Mouse (Mus musculus) fibroblast of lung, adult 2 months (primary cell): Measurements from ENCODE around the gene Lpcat2.
A peak's percentile ranks its signal among the peaks of the same experiment; 100 is the strongest.

Experiments used
- DNase-seq: peaks from one replicate; pipeline ENCODE4 v3.0.0-alpha.2; 2011; ENCODE audit warnings: low read depth

Gene Lpcat2

GRCm38 (mm10) chr8:92855171-92855894, at the start of gene Lpcat2:
Gene Lpcat2, plus strand, starts transcription at chr8:92855339.
- no peak for DNase-seq

GRCm38 (mm10) chr8:92812773-92813172, 42.4 kb upstream of the Lpcat2 start:
- no peak for DNase-seq

GRCm38 (mm10) chr8:92815661-92816060, 39.5 kb upstream of the Lpcat2 start:
- DNase-seq: no peak

- peak; percentile 83 for DNase-seq
Measured at GRCm38 (mm10) chr8:92817928-92818818, 37.0 kb upstream of the Lpcat2 start.

- DNase-seq: no peak
Measured at GRCm38 (mm10) chr8:92821151-92821550, 34.0 kb upstream of the Lpcat2 start.

GRCm38 (mm10) chr8:92822386-92822785, 32.8 kb upstream of the Lpcat2 start:
- DNase-seq: no peak

GRCm38 (mm10) chr8:92825991-92826390, 29.1 kb upstream of the Lpcat2 start:
- peak; percentile 85 for DNase-seq

GRCm38 (mm10) chr8:92827243-92828034, 27.7 kb upstream of the Lpcat2 start, which contains the start of gene Mmp2:
Gene Mmp2, plus strand, starts transcription at chr8:92827291.
- DNase-seq: no peak

GRCm38 (mm10) chr8:92828251-92828743, 26.8 kb upstream of the Lpcat2 start:
- DNase-seq: peak; percentile 81

GRCm38 (mm10) chr8:92834065-92834731, 20.9 kb upstream of the Lpcat2 start:
- DNase-seq: no peak

GRCm38 (mm10) chr8:92834786-92835500, 20.2 kb upstream of the Lpcat2 start:
- DNase-seq: peak; percentile 89

GRCm38 (mm10) chr8:92835901-92836300, 19.2 kb upstream of the Lpcat2 start:
- no peak for DNase-seq

GRCm38 (mm10) chr8:92838616-92839015, 16.5 kb upstream of the Lpcat2 start:
- no peak for DNase-seq

- DNase-seq: no peak
Measured at GRCm38 (mm10) chr8:92839161-92839560, 16.0 kb upstream of the Lpcat2 start.

GRCm38 (mm10) chr8:92839876-92840275, 15.3 kb upstream of the Lpcat2 start:
- no peak for DNase-seq

- peak; percentile 77 for DNase-seq
Measured at GRCm38 (mm10) chr8:92846684-92847083, 8.5 kb upstream of the Lpcat2 start.

GRCm38 (mm10) chr8:92847299-92847698, 7.8 kb upstream of the Lpcat2 start:
- DNase-seq: peak; percentile 97

- peak; percentile 94 for DNase-seq
Measured at GRCm38 (mm10) chr8:92849261-92849660, 5.9 kb upstream of the Lpcat2 start.

GRCm38 (mm10) chr8:92850239-92850638, 4.9 kb upstream of the Lpcat2 start:
- DNase-seq: peak; percentile 99

GRCm38 (mm10) chr8:92851381-92851780, 3.8 kb upstream of the Lpcat2 start:
- no peak for DNase-seq
